In the genomic region with DNA sequence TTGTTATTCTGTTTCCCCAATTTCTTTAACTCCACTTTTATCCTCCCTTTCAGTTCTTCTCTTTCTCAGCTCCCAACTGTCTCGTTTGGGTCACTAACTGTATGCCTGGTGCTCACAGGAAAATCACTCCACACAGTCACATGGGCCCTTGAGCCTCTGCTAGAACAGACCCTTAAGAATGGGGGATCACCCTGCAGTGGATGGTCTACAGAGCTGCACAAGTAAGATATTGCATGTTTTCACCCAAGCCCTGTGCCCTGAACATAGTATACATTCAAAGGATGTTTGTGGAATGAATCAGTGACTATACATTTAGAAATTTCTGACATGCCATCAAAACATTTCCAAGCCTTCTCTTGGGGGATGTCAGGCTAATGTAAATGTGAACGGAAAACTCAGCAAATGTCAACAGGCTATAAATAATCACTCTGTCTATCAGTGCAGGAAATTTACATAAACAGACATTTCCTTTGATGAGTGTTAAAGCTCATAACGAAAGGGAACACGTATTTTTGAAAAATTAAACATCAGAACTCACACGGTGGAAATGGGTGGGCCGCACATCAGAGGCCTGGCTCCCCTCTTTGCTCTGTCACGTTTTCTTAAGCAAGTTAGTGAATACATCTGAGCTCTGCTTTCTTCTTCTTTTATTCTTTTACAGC, we compare ENCODE assay signal across 13 mouse cellular contexts.
"Had no signal": no experiment of that assay in that cellular context is flagged by ENCODE, and none has a peak within 500 bp of the region (broad histone marks: within the 10 kb centered on the region; RNA-seq: fewer than 3 reads in every experiment).

No protein-coding gene starts in this region.

- H3K4me1 ChIP-seq: intestine, embryonic 15.5 days; liver, embryonic 13.5 days had no signal

- H3K9me3 ChIP-seq: intestine, embryonic 15.5 days; kidney, embryonic 15.5 days; liver, embryonic 13.5 days; megakaryocyte, embryonic 14.5 days; midbrain, embryonic 10.5 days had no signal

- H3K4me2 ChIP-seq: intestine, embryonic 15.5 days; kidney, embryonic 15.5 days; liver, embryonic 13.5 days had no signal

- DNase-seq: kidney, adult 11 months; kidney, adult 8-10 months; kidney, postnatal 10 days; kidney, postnatal 36 days; layer of hippocampus, postnatal 36 days; liver, embryonic 13.5 days; lung, postnatal 36 days; thymus, postnatal 25 days had no signal

- ATAC-seq: intestine, embryonic 15.5 days had no signal

- H3K27ac ChIP-seq: intestine, embryonic 15.5 days; kidney, embryonic 15.5 days; left cerebral cortex, adult 2 months; liver, embryonic 13.5 days; midbrain, embryonic 10.5 days had no signal

- H3K27me3 ChIP-seq: intestine, embryonic 15.5 days; kidney, embryonic 15.5 days; liver, embryonic 13.5 days; megakaryocyte, embryonic 14.5 days had no signal

- H3K36me3 ChIP-seq: intestine, embryonic 15.5 days; kidney, embryonic 15.5 days; liver, embryonic 13.5 days; midbrain, embryonic 10.5 days had no signal

- H3K9ac ChIP-seq: intestine, embryonic 15.5 days; kidney, embryonic 15.5 days; liver, embryonic 13.5 days had no signal

- H3K4me3 ChIP-seq: intestine, embryonic 15.5 days; kidney, embryonic 15.5 days; left cerebral cortex, adult 2 months; liver, embryonic 13.5 days; megakaryocyte, embryonic 14.5 days; midbrain, embryonic 10.5 days had no signal
